Mouse (Mus musculus) heart, adult 2 months (tissue): ENCODE measurements around the gene Tns3. TPM values are rescaled to one million over a fixed set of nuclear protein-coding genes. Genes with fewer than 3 reads are reported as not detected.

Experiments used
- DNase-seq, 2 experiments: peaks; one replicate each; pipeline ENCODE4 v3.0.0; 2021
- H3K27ac ChIP-seq: fragments of 200-600 bp; 2 replicates; pipeline ENCODE4 v1.8.1; 2022
- H3K27me3 ChIP-seq: fragments of 200-500 bp; 2 replicates; pipeline ENCODE4 v1.6.1; 2012; ENCODE audit warnings: mild to moderate bottlenecking, low read length, inconsistent platforms, mixed read lengths; ENCODE audit not compliant: control insufficient read depth, insufficient read depth
- H3K36me3 ChIP-seq: fragments of 200-500 bp; 2 replicates; pipeline ENCODE4 v1.6.1; 2012; ENCODE audit warnings: low read length, inconsistent platforms; ENCODE audit not compliant: control insufficient read depth, insufficient read depth
- H3K4me1 ChIP-seq: fragments of 200-500 bp; 2 replicates; pipeline ENCODE4 v1.6.1; 2011; ENCODE audit warnings: low read length; ENCODE audit not compliant: control insufficient read depth, insufficient read depth
- H3K4me3 ChIP-seq: fragments of 200-600 bp; 2 replicates; pipeline ENCODE4 v1.8.1; 2022
- H3K79me2 ChIP-seq: fragments of 200-500 bp; replicated peaks from 2 replicates; pipeline ENCODE4 v1.6.1; 2012; ENCODE audit warnings: mild to moderate bottlenecking, inconsistent platforms, low read length, moderate library complexity, mixed read lengths; ENCODE audit not compliant: control insufficient read depth, insufficient read depth
- H3K9ac ChIP-seq: fragments of 200-500 bp; 2 replicates; pipeline ENCODE4 v1.6.1; 2012; ENCODE audit warnings: low read depth, mild to moderate bottlenecking, control low read depth, inconsistent platforms, low read length, mixed read lengths
- CTCF ChIP-seq: fragments of 200-600 bp; IDR thresholded peaks from 2 replicates; pipeline ENCODE4 v1.8.1; 2022; ENCODE audit warnings: antibody characterized with exemption, mild to moderate bottlenecking, moderate library complexity
- EP300 ChIP-seq: fragments of 200-500 bp; IDR thresholded peaks from 2 replicates; pipeline ENCODE4 v1.6.1; 2011; ENCODE audit warnings: low read depth, low read length, control low read depth; ENCODE audit not compliant: insufficient read depth
- POLR2A ChIP-seq: fragments of 200-500 bp; IDR thresholded peaks from 2 replicates; pipeline ENCODE4 v1.6.1; 2011; ENCODE audit warnings: mild to moderate bottlenecking, low read depth, low read length, control low read depth; ENCODE audit not compliant: insufficient read depth
- WGBS: fragments of 180-500 bp; shearing (Covaris S2); methylation state at CpG from one replicate; pipeline ENCODE4 v1.1.7; 2018; 5-methylcytosine and 5-hydroxymethylcytosine counted together
- intact Hi-C: fragments of 180-260 bp; cut with DNase I; formaldehyde crosslinking; loops from one replicate; pipeline ENCODE4 v1.15.1; 2025
- polyA plus RNA-seq: library from polyadenylated mRNA; depleted of rRNA; stranded (reverse); fragments of >200 nt; gene quantifications from 2 replicates; pipeline ENCODE4 v1.2.3, GENCODE M21; 2012
- total RNA-seq, 2 experiments: library from RNA; stranded (reverse); gene quantifications; 2 replicates each; pipeline ENCODE4 v1.2.3; 2021

Tns3 gene
- total and polyA plus RNA-seq, 3 experiments = 14.8 to 23.9 (median 23.1) TPM

DNA sequence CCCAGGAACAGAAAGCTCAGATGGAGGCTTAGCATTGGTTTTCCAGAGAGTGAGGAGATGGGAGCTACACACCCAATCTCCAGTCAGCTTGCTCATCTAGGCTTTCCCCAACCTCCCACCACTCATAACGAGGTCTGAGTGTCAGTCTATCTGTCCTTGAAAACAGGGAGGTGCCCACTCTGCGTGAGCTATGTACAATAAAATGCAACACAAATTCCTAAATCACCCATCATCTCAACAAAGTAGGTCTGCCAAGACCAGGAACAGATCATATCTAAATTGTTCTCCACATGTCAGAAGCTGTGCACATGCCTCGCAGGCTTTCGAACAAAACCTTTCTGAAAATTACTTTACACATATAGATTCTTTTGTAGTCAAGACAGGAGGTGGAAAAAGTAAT lies 134.3 kb downstream of the Tns3 start:
- no peaks in the 10 kb centered on the region for H3K4me1 ChIP-seq
- intact Hi-C loops = no loop called here

DNA sequence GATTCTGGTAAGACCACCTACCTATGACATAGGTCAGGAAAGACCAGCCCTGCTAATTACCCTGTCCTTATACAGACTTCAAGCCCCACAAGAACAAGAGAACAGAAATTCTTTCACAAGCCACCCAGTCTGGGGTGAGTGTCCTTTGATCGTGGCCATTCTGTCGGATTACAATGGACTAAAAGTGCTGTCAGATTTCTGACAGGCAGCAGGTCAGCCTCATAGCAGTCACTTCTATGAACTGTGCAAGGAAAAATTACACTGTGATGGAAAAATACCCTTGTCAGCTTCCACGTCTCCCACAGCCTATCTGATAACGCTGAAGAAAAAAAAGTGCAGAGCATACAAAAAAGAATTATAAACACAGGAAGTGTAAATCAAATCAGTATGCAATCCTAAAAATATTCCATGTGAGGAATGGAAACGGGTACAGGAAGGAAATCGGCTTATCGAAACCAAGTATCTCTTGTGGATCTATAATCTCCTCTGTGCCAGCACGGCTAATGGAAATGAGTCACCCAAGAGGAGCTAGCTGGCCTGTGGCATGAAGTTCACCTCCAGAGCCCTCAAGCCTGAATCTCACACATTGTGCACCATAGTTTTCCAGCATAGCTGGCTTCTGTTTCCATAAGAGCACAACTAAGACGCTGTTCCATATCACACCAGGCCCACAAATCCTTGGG lies 138.7 kb downstream of the Tns3 start:
- Histone ChIP-seq H3K79me2 (no peaks in the 10 kb centered on the region), H3K27me3 (no peaks in the 10 kb centered on the region), H3K4me3 (no peak overlapping the region), H3K27ac (no peak overlapping the region), H3K9ac (no peak overlapping the region), H3K4me1 (peaks cover 3% of the 10 kb centered on the region; the same call in 1 of the 2 replicates), H3K36me3 (no peaks in the 10 kb centered on the region)
- intact Hi-C loops = no loop called here
- no peak for TF ChIP-seq POLR2A
- TF ChIP-seq CTCF = no peak
- TF ChIP-seq EP300 = no peak
- 45% methylated on average over 9 of the region's 9 CpGs for WGBS
- no peak for DNase-seq

More for the DNA sequence above, 134.3 kb downstream of the Tns3 start:
- 89% methylated on average over 4 of the region's 4 CpGs for WGBS
- no peaks in the 10 kb centered on the region for H3K36me3 ChIP-seq
- H3K27ac ChIP-seq = no peak overlapping the region
- H3K27me3 ChIP-seq = no peaks in the 10 kb centered on the region
- no peak for DNase-seq
- no peaks in the 10 kb centered on the region for H3K79me2 ChIP-seq
- no peak overlapping the region for H3K9ac ChIP-seq
- no peak overlapping the region for H3K4me3 ChIP-seq
- TF ChIP-seq POLR2A (no peak), CTCF (no peak), EP300 (no peak)

DNA sequence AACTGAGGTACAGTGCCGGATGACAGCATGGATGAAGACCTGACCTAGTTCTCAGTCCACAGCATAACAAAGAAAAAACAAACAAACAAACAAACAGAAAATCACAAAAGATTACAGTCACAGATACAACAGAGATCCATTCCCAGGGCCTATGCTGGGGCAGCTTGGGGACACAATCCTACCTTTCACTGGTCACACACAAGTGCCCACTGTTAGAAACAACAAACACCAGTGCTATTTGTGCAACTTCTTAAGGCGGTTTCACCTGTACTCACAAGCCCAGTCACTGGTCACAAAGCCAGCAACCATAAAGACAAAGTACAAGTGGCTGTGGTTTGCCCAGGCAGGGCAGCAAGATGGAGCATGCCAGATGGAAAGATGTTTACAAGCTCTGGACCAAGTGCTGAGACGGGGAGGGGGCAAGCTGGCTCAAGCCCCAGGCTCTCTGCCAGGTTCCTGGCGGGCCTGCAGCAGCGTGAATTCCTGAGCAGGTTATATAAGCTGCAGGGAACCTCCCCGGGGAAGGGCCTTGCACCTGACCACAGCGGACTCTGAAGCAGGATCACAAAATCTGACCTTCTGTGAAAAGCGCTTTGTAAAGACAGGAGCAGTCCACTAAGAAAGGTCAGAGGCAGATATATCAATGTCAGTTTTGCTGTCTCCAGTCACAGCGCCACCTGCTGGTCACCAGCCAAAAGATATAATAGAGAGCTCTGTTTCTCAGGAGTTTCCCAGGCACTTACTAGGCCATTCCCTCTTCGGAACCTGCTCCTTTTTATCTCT lies 140.8 kb downstream of the Tns3 start:
- no peak for TF ChIP-seq POLR2A
- 0 out of 2 replicates have a peak, but pooled peaks have one; percentile 54 for TF ChIP-seq EP300
- TF ChIP-seq CTCF = peak; percentile 88
- Histone ChIP-seq H3K4me3 (no peak overlapping the region), H3K4me1 (peaks cover 3% of the 10 kb centered on the region; the same call in 1 of the 2 replicates), H3K36me3 (no peaks in the 10 kb centered on the region), H3K79me2 (no peaks in the 10 kb centered on the region), H3K27ac (no peak overlapping the region; the same call in 1 of the 2 replicates), H3K27me3 (no peaks in the 10 kb centered on the region), H3K9ac (no peak overlapping the region)
- intact Hi-C loops = loop anchor here (1.0 to 5.0 kb wide), 2 partner anchors 36 to 99 kb away; no protein-coding TSS in a partner anchor
- peak; percentile 72 to 81 for DNase-seq
- WGBS = 37% methylated on average over 10 of the region's 10 CpGs

DNA sequence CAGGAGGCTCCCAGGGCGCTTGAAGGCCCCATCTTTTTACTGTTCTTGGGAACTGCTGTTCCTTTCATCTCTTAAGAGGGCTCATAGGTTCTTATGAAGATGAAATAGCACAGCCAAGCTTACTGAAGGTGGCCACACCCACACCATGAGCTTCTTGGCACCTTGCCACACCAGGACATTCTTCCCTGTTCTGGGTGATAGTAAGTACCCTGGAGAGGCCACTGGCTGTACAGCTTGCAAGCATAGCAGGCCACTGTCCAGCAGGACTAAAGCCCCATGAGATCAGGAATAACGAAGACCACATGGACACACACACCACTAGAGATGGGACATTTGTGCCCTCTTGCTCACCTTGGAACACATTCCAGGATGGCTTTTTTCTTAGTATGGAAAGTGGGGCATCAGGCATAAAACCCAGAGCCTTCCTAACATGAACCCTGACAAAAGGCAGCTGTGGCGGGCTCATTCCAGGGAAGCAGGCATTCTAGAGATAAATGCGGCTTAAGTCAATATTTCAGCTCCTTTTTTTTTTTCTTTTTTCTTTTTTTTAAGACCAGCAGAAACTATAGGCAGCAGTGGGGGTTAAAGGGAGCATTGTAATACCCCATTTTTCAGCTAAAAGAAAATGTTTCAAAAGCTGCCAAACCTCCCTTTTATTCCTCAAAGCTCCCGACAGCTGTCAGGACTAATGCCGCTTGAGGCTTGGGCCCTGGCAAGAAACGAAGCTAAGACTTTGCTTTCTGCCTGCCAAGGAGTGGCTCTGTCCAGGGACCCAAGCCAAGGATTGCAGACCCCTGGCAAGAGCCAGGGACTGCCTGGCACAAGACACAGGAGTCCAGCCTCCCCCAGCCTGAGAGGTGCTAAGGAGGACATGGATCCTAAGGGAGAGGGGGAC lies 150.7 kb downstream of the Tns3 start:
- H3K9ac ChIP-seq = no peak overlapping the region
- peak; percentile 43 to 52 for DNase-seq
- 61% methylated on average over 7 of the region's 7 CpGs for WGBS
- no peaks in the 10 kb centered on the region for H3K79me2 ChIP-seq
- H3K36me3 ChIP-seq = no peaks in the 10 kb centered on the region
- H3K4me1 ChIP-seq = peaks cover 1% of the 10 kb centered on the region; the same call in 1 of the 2 replicates
- intact Hi-C loops = no loop called here
- no peak overlapping the region for H3K27ac ChIP-seq
- TF ChIP-seq EP300 = no peak
- TF ChIP-seq CTCF = no peak
- TF ChIP-seq POLR2A = no peak
- H3K4me3 ChIP-seq = no peak overlapping the region
- no peaks in the 10 kb centered on the region for H3K27me3 ChIP-seq

DNA sequence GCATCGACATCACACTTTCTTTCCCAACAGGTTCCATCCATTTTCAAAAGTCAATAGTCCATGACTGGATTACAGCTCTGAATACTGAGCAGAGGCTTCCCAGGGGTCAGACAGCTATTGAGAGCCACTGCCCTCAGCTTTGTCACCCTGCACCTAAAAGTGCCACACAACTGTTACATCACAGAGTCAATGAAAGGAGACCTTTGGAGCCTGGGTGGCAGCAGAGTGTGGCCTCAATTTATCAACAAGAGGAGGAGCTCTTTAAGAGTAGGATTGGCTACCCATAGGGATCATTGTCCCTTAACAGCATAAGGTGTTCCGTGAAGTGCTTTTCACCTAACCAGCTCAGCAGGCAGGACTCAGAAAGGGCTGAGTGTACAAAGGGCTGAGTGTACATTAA lies 154.0 kb downstream of the Tns3 start:
- WGBS = 97% methylated on average over 2 of the region's 2 CpGs
- Histone ChIP-seq H3K79me2 (no peaks in the 10 kb centered on the region), H3K9ac (no peak overlapping the region), H3K27ac (no peak overlapping the region), H3K36me3 (no peaks in the 10 kb centered on the region), H3K27me3 (no peaks in the 10 kb centered on the region), H3K4me3 (no peak overlapping the region), H3K4me1 (peaks cover 1% of the 10 kb centered on the region; the same call in 1 of the 2 replicates)
- intact Hi-C loops = no loop called here
- TF ChIP-seq POLR2A (no peak), EP300 (no peak), CTCF (no peak)
- no peak for DNase-seq
